Mouse (Mus musculus) erythroblast, embryonic 14.5 days (primary cell): Measurements from ENCODE around the gene En1.

Source experiments
- GATA1 ChIP-seq: IDR thresholded peaks from 2 replicates; pipeline ENCODE4 v1.6.1; 2012; ENCODE audit warnings: low read length, inconsistent platforms, mixed read lengths
- TAL1 ChIP-seq: IDR thresholded peaks from 3 replicates; pipeline ENCODE4 v1.6.1; 2012; ENCODE audit warnings: low read length, inconsistent platforms, mixed read lengths

DNA sequence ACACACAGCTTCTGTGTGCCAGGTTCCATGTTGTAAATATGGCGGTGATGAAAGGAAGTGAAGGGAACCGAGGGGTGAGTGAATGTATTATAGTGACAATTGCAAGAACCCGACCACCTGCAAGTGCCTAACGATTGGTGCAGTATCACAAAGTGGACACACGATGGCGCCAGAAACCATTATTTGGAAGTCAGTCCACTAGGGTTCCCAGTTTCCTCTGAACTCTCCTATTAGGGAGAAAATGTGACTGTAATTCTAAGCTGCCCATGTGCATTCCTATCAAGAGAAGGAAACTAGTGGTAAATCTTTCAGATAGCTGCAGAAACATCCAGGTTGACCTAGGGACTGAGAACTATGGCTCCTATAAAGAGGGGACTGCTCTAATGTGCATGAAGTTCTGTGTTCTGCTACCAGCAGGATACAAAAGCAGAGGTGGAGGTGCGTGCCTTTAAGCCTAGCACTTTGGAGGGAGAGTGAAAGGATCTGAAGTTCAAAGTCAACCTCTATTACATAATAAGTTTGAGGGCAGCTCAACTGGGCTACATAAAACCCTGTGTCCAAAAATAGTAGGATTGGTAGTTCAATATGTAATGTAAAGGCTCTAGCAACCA, 15.6 kb upstream of the En1 start:
- TF ChIP-seq TAL1 (no peak), GATA1 (no peak)
